Mouse (Mus musculus) limb, embryonic 14.5 days (tissue): ENCODE data around the gene Hist2h2aa2. TPM values are rescaled to one million over a fixed set of nuclear protein-coding genes. Genes with fewer than 3 reads are reported as not detected.
"Not testable (repeated sequence)": the region's sequence is repeated elsewhere in the genome, so short reads cannot be mapped to it uniquely, and the experiment has no call there.

ENCODE experiments used
- ATAC-seq: fragments of 200-750 bp; cut with Nextera tagmentation; 2 replicates; pipeline ENCODE4 v1.8.0; 2017; ENCODE audit warnings: low read depth, moderate number of reproducible peaks, moderate TSS enrichment; ENCODE audit not compliant: low FRiP score
- DNase-seq: peaks from one replicate; pipeline ENCODE4 v3.0.0-alpha.2; 2015; ENCODE audit warnings: low spot score
- H3K27ac ChIP-seq: fragments of 300-500 bp; sonication (generic); replicated peaks from 2 replicates; pipeline ENCODE4 v1.5.1; 2014; ENCODE audit warnings: low read depth, mild to moderate bottlenecking, low read length, moderate library complexity, mixed read lengths
- H3K27me3 ChIP-seq: fragments of 300-500 bp; sonication (generic); 2 replicates; pipeline ENCODE4 v1.6.1; 2014; ENCODE audit warnings: low read length, mixed read lengths; ENCODE audit not compliant: control insufficient read depth, insufficient read depth
- H3K36me3 ChIP-seq: fragments of 300-500 bp; sonication (generic); 2 replicates; pipeline ENCODE4 v1.6.1; 2014; ENCODE audit warnings: mild to moderate bottlenecking, low read length, moderate library complexity, mixed read lengths; ENCODE audit not compliant: control insufficient read depth, insufficient read depth
- H3K4me1 ChIP-seq: fragments of 300-500 bp; sonication (generic); 2 replicates; pipeline ENCODE4 v1.6.1; 2014; ENCODE audit warnings: antibody characterized with exemption, low read length, mixed read lengths; ENCODE audit not compliant: control insufficient read depth, insufficient read depth
- H3K4me2 ChIP-seq: fragments of 300-500 bp; sonication (generic); replicated peaks from 2 replicates; pipeline ENCODE4 v1.6.1; 2014; ENCODE audit warnings: low read depth, mild to moderate bottlenecking, low read length, moderate library complexity; ENCODE audit not compliant: severe bottlenecking
- H3K4me3 ChIP-seq: fragments of 300-500 bp; sonication (generic); replicated peaks from 2 replicates; pipeline ENCODE4 v1.5.1; 2014; ENCODE audit warnings: low read length
- H3K9ac ChIP-seq: fragments of 300-500 bp; sonication (generic); 2 replicates; pipeline ENCODE4 v1.6.1; 2014; ENCODE audit warnings: mild to moderate bottlenecking, low read depth, low read length, moderate library complexity; ENCODE audit not compliant: severe bottlenecking
- H3K9me3 ChIP-seq: fragments of 300-500 bp; sonication (generic); 2 replicates; pipeline ENCODE4 v1.6.1; 2016; ENCODE audit warnings: low read length; ENCODE audit not compliant: control insufficient read depth
- POLR2A ChIP-seq: fragments of 200-500 bp; IDR thresholded peaks from 2 replicates; pipeline ENCODE4 v1.8.0; 2012; ENCODE audit warnings: inconsistent platforms, mild to moderate bottlenecking, moderate library complexity, borderline replicate concordance; ENCODE audit not compliant: insufficient read depth, insufficient read length; ENCODE audit errors: extremely low read depth
- WGBS: fragments of 180-500 bp; shearing (Covaris S2); extraction: QIAGEN DNeasy Blood & Tissue Kit; methylation state at CpG from one replicate; pipeline ENCODE4 v1.1.7; 2014; 5-methylcytosine and 5-hydroxymethylcytosine counted together
- polyA plus RNA-seq, 2 experiments: library from polyadenylated mRNA; depleted of rRNA in 1 of 2; stranded (reverse) in 1 of 2; unstranded in 1 of 2; fragments of >200 nt; fragmentation: Nextera tagmentation in 1 of 2; extraction: Ambion mirVana in 1 of 2; gene quantifications; 2 replicates each; pipeline versions ENCODE4 v1.2.1 to v1.2.3; 2012 to 2014

The Hist2h2aa2 gene
- 9.7 and 28.1 TPM in 2 replicates for polyA plus RNA-seq (2012; rRNA removed)
- polyA plus RNA-seq (2014; fragmentation: Nextera tagmentation; extraction: Ambion mirVana): 30.9 and 33.1 TPM in 2 replicates

GRCm38 (mm10) chr3:96239949-96240798 is at the start of gene Hist2h2aa2:
TSS of gene Hist2h2aa2 (minus strand) at chr3:96240276.
- peaks cover 19% of the 10 kb centered on the region for H3K4me1 ChIP-seq
- H3K36me3 ChIP-seq, H3K9me3 ChIP-seq, H3K27me3 ChIP-seq: not testable (repeated sequence)
- peak within 1 kb of the TSS; percentile 42 for H3K9ac ChIP-seq
- peak within 1 kb of the TSS; percentile 28 for H3K4me3 ChIP-seq
- WGBS: 14% methylated on average over 9 of the region's 85 CpGs
- ATAC-seq: peak; percentile 84
- peak; percentile 40 for DNase-seq
- H3K27ac ChIP-seq: peak within 1 kb of the TSS; percentile 80
- H3K4me2 ChIP-seq: peak within 1 kb of the TSS; percentile 40

- no peak overlapping the region for H3K9ac ChIP-seq
- H3K4me2 ChIP-seq: no peak overlapping the region
- WGBS: 71% methylated on average over 3 of the region's 3 CpGs
- no peaks in the 10 kb centered on the region for H3K9me3 ChIP-seq
- H3K36me3 ChIP-seq: no peaks in the 10 kb centered on the region
- H3K4me1 ChIP-seq: no peaks in the 10 kb centered on the region
- no peak for DNase-seq
- no peak for ATAC-seq
- H3K27ac ChIP-seq: no peak overlapping the region
- H3K27me3 ChIP-seq: no peaks in the 10 kb centered on the region
- H3K4me3 ChIP-seq: no peak overlapping the region
- TF ChIP-seq POLR2A: no peak
Measured at GRCm38 (mm10) chr3:96289201-96289600, 49.1 kb upstream of the Hist2h2aa2 start.

- H3K4me2 ChIP-seq, H3K9me3 ChIP-seq, H3K27ac ChIP-seq, H3K9ac ChIP-seq, H3K4me1 ChIP-seq, H3K4me3 ChIP-seq, DNase-seq, H3K36me3 ChIP-seq, ATAC-seq, H3K27me3 ChIP-seq: not testable (repeated sequence)
- WGBS: 92% methylated on average over 11 of the region's 11 CpGs
Measured at GRCm38 (mm10) chr3:96287334-96287733, 47.3 kb upstream of the Hist2h2aa2 start.

GRCm38 (mm10) chr3:96284457-96284856 is 44.4 kb upstream of the Hist2h2aa2 start:
- Histone ChIP-seq H3K27ac (no peak overlapping the region), H3K36me3 (no peaks in the 10 kb centered on the region), H3K9me3 (no peaks in the 10 kb centered on the region), H3K9ac (no peak overlapping the region), H3K4me1 (no peaks in the 10 kb centered on the region), H3K4me2 (no peak overlapping the region), H3K27me3 (no peaks in the 10 kb centered on the region), H3K4me3 (no peak overlapping the region)
- TF ChIP-seq POLR2A: no peak
- WGBS: 19% methylated on average over 4 of the region's 4 CpGs
- ATAC-seq: no peak
- DNase-seq: peak; percentile 70

GRCm38 (mm10) chr3:96280660-96281059 is 40.6 kb upstream of the Hist2h2aa2 start:
- Histone ChIP-seq H3K9me3 (no peaks in the 10 kb centered on the region), H3K4me3 (no peak overlapping the region), H3K27ac (no peak overlapping the region), H3K9ac (no peak overlapping the region), H3K4me1 (peaks cover 3% of the 10 kb centered on the region; the same call in 1 of the 2 replicates), H3K27me3 (no peaks in the 10 kb centered on the region), H3K36me3 (no peaks in the 10 kb centered on the region), H3K4me2 (no peak overlapping the region)
- WGBS: 58% methylated on average over 6 of the region's 6 CpGs
- ATAC-seq: no peak
- DNase-seq: no peak
- TF ChIP-seq POLR2A: no peak
